Mouse (Mus musculus) megakaryocyte-erythroid progenitor cell, adult 5-6 weeks (primary cell): ENCODE results near the gene Cylc1. TPM values are rescaled to one million over a fixed set of nuclear protein-coding genes. Genes with fewer than 3 reads are reported as not detected.

Experiments
- ATAC-seq: replicated peaks from 2 replicates; pipeline ENCODE4 v1.8.0; 2016; ENCODE audit warnings: mild to moderate bottlenecking, inconsistent platforms; ENCODE audit not compliant: severe bottlenecking, poor library complexity, low FRiP score, low TSS enrichment
- total RNA-seq, 2 experiments: library from RNA; stranded (forward) in 1 of 2; stranded (reverse) in 1 of 2; fragments of 200-1000, 215-1000 nt in 1 of 2; fragments of >200 nt in 1 of 2; fragmentation: Nextera tagmentation in 1 of 2; gene quantifications; 2 replicates each; pipeline ENCODE4 v1.2.3; 2014 to 2017

Cylc1 gene
- total RNA-seq (2014; fragmentation: Nextera tagmentation), result not detected in 2 replicates
- total RNA-seq (2017), result not detected in 2 replicates

GRCm38 (mm10) chrX:111110118-111110517, at the start of gene Cylc1:
Gene Cylc1, plus strand, starts transcription at chrX:111110418.
- no peak for ATAC-seq

DNA sequence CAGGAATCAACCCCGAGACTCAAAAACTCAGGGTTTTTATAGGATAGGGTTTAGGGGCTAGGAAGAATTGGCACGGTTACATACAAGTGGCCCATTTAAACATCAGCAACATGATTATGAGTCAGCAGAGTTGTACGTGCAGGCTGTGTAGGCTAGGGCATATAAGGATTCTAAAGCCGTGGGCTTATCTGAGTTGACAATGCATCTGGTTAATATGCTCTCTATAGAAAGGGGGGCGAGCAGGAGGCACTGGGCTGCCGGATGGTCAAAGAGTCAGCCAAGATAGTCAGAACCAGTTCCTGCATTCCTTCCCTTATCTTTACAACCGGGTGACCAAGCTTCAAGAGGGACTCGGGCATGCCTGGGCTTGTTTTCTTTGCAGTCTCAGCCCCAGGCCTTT, 31.5 kb upstream of the Cylc1 start:
- ATAC-seq, result no peak

- no peak for ATAC-seq
These were observed 57.8 kb downstream of the Cylc1 start, which contains the start of gene Gm10112 for GRCm38 (mm10) chrX:111168040-111168439. Gene Gm10112, plus strand, starts transcription at chrX:111168340.

Other genes starting within 250 kb of the Cylc1 start
- not detected in 2 replicates for gene Gm10112, start 57.9 kb downstream of the Cylc1 start, total RNA-seq (2014; fragmentation: Nextera tagmentation)
- gene Gm10112, start 57.9 kb downstream of the Cylc1 start, total RNA-seq (2017), result not detected in 2 replicates